Mouse (Mus musculus) liver, postnatal 0 days (tissue): ENCODE data around the gene Myom1. TPM values are rescaled to one million over a fixed set of nuclear protein-coding genes. Genes with fewer than 3 reads are reported as not detected.

ENCODE experiments used
- ATAC-seq: fragments of 200-750 bp; cut with Nextera tagmentation; 2 replicates; pipeline ENCODE4 v1.8.0; 2017; ENCODE audit warnings: mild to moderate bottlenecking, moderate library complexity
- DNase-seq: peaks from one replicate; pipeline ENCODE4 v3.0.0-alpha.2; 2016
- H3K27ac ChIP-seq: fragments of 300-500 bp; sonication (generic); 2 replicates; pipeline ENCODE4 v1.5.1; 2014; ENCODE audit warnings: antibody characterized with exemption, moderate library complexity, mild to moderate bottlenecking, low read depth
- H3K27me3 ChIP-seq: fragments of 300-500 bp; sonication (generic); 2 replicates; pipeline ENCODE4 v1.6.1; 2014; ENCODE audit warnings: low read length, control low read depth, mixed read lengths; ENCODE audit not compliant: insufficient read depth
- H3K36me3 ChIP-seq: fragments of 300-500 bp; sonication (generic); replicated peaks from 2 replicates; pipeline ENCODE4 v1.6.1; 2014; ENCODE audit warnings: mild to moderate bottlenecking, control low read depth, low read length, moderate library complexity, mixed read lengths; ENCODE audit not compliant: insufficient read depth
- H3K4me1 ChIP-seq: fragments of 300-500 bp; sonication (generic); 2 replicates; pipeline ENCODE4 v1.6.1; 2014; ENCODE audit warnings: antibody characterized with exemption, mild to moderate bottlenecking, control low read depth; ENCODE audit not compliant: insufficient read depth
- H3K4me2 ChIP-seq: fragments of 300-500 bp; sonication (generic); 2 replicates; pipeline ENCODE4 v1.6.1; 2014; ENCODE audit warnings: low read depth, mild to moderate bottlenecking, low read length, moderate library complexity, mixed read lengths
- H3K4me3 ChIP-seq: fragments of 300-500 bp; sonication (generic); 2 replicates; pipeline ENCODE4 v1.5.1; 2014; ENCODE audit warnings: low read depth, low read length
- H3K9ac ChIP-seq: fragments of 300-500 bp; sonication (generic); replicated peaks from 2 replicates; pipeline ENCODE4 v1.6.1; 2014; ENCODE audit warnings: mild to moderate bottlenecking, moderate library complexity
- H3K9me3 ChIP-seq: fragments of 300-500 bp; sonication (generic); 2 replicates; pipeline ENCODE4 v1.6.1; 2016; ENCODE audit warnings: mild to moderate bottlenecking, control low read depth, low read length, mixed read lengths
- CTCF ChIP-seq: sonication (generic); IDR thresholded peaks from 2 replicates; pipeline ENCODE4 v1.5.1; 2016; ENCODE audit warnings: antibody characterized with exemption, low read depth
- EP300 ChIP-seq: IDR thresholded peaks from 2 replicates; pipeline ENCODE4 v1.6.1; 2016; ENCODE audit warnings: antibody characterized with exemption, low read depth, mild to moderate bottlenecking
- WGBS: fragments of 180-500 bp; shearing (Covaris S2); extraction: QIAGEN DNeasy Blood & Tissue Kit; methylation state at CpG from one replicate; pipeline ENCODE4 v1.1.7; 2014; ENCODE audit not compliant: insufficient replicate concordance; 5-methylcytosine and 5-hydroxymethylcytosine counted together
- polyA plus RNA-seq: library from polyadenylated mRNA; unstranded; fragments of >200 nt; fragmentation: Nextera tagmentation; extraction: Ambion mirVana; gene quantifications from 2 replicates; pipeline ENCODE4 v1.2.1, GENCODE M21; 2015

The Myom1 gene
- polyA plus RNA-seq, 1 experiment from 2014 or later: 2.1 TPM

DNA sequence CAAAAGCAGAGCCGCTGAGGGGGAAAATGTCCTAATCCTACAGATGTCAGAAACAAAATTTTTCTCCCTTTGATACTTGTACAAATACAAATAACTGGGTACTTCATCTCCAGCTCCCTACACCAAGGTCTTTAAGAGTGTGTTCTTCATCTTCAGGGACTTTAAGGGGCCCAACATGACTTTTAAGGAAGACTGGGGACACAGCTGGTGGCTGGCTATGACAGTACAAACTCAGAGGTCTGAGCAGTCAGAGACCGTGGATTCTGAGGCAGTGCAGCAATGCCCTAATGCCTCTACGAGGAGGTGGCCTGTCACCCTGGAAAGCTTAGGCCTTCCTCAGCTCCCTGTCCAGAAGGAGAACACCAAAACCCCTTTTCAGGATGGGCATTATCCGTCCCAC is 679 bp downstream of the Myom1 start:
- Histone ChIP-seq H3K9me3 (no peaks in the 10 kb centered on the region), H3K9ac (peak overlapping the region; percentile 95), H3K27ac (peak overlapping the region; percentile 99), H3K4me2 (peak overlapping the region; percentile 85), H3K27me3 (no peaks in the 10 kb centered on the region), H3K36me3 (no peaks in the 10 kb centered on the region), H3K4me1 (peaks cover 28% of the 10 kb centered on the region), H3K4me3 (peak overlapping the region; percentile 83)
- no peak for ATAC-seq
- DNase-seq: no peak
- no peak for TF ChIP-seq EP300
- TF ChIP-seq CTCF: no peak
- 59% methylated on average over 4 of the region's 4 CpGs for WGBS

DNA sequence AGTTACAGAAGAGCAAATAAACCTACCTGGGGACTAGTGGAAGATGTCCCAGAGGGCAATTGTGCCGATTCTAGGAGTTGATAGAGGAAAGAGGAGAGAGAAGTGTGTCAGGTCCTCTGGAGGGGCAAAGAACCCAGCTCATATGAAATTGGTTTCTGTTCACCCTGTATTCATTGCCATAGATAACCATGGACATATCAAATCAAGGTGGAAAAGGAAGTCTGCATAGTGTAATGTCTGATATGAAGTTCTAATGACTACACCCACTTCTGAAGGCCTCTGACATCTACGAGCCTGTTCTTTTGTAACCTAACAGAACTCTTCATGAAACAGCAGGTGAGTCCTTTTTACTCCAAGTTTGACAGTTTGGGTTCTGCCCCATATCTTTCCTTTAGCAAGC is 1.3 kb downstream of the Myom1 start:
- Histone ChIP-seq H3K4me1 (peaks cover 28% of the 10 kb centered on the region), H3K9ac (peak overlapping the region; percentile 95; the same call in 1 of the 2 replicates), H3K27ac (peak overlapping the region; percentile 99), H3K9me3 (no peaks in the 10 kb centered on the region), H3K4me2 (peak overlapping the region; percentile 85), H3K36me3 (no peaks in the 10 kb centered on the region), H3K4me3 (no peak overlapping the region), H3K27me3 (no peaks in the 10 kb centered on the region)
- ATAC-seq (no peak), DNase-seq (no peak)
- 0 out of 2 replicates have a peak, but pooled peaks have one; percentile 28 for TF ChIP-seq EP300
- no peak for TF ChIP-seq CTCF
- WGBS: 49% methylated on average over 2 of the region's 2 CpGs

- Histone ChIP-seq H3K36me3 (no peaks in the 10 kb centered on the region), H3K9ac (no peak overlapping the region), H3K9me3 (no peaks in the 10 kb centered on the region), H3K27me3 (no peaks in the 10 kb centered on the region), H3K4me3 (no peak overlapping the region), H3K4me2 (no peak overlapping the region), H3K4me1 (peaks cover 28% of the 10 kb centered on the region), H3K27ac (peak overlapping the region; percentile 99)
- 81% methylated on average over 10 of the region's 10 CpGs for WGBS
- TF ChIP-seq CTCF (no peak), EP300 (no peak)
- no peak for ATAC-seq
- peak; percentile 45 for DNase-seq
Observed at GRCm38 (mm10) chr17:71004186-71004960, 1.9 kb downstream of the Myom1 start.

DNA sequence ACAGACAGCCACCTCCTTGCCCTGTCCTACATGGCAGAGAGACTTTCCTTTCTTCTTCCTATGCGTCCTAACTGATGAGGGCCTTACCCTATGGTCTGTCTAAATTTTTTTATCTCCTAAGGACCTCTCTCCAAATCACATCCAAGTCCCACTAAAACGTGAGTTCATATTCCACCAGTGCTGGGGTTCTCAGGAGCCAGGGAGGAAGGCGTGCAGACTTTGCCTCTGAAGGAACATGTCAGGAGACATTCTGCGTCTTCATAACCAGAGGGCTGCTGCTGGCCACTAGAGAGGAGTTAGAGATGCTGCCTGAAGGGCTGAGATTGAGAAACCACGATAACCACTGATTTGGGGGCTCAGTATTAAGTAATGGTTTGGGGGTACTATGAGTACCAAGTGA is 4.5 kb downstream of the Myom1 start:
- H3K27ac ChIP-seq: no peak overlapping the region
- ATAC-seq (no peak), DNase-seq (no peak)
- TF ChIP-seq CTCF (no peak), EP300 (no peak)
- no peak overlapping the region for H3K4me2 ChIP-seq
- H3K9me3 ChIP-seq: no peaks in the 10 kb centered on the region
- no peaks in the 10 kb centered on the region for H3K36me3 ChIP-seq
- H3K9ac ChIP-seq: no peak overlapping the region
- no peak overlapping the region for H3K4me3 ChIP-seq
- H3K27me3 ChIP-seq: no peaks in the 10 kb centered on the region
- peaks cover 18% of the 10 kb centered on the region for H3K4me1 ChIP-seq
- 73% methylated on average over 5 of the region's 5 CpGs for WGBS

DNA sequence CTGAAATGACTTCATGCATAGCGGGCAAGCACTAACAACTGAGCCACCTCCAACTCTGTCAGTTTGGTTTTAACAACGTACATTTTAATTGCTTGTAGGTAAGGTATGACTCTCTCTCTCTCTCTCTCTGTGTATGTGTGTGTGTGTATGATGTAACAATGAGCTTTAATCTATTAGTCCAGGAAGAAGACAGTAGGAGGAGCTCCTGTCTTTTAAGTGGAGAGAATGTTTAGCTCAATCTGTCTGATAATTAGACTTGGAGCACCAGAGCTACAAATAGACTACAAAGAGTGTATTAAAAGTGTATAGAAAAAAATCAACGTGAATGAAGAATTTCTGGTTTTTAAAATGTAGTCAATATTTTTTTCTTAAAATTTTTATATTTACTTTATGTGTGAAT is 6.2 kb downstream of the Myom1 start:
- ATAC-seq (no peak), DNase-seq (no peak)
- Histone ChIP-seq H3K36me3 (no peaks in the 10 kb centered on the region), H3K27ac (no peak overlapping the region), H3K4me2 (no peak overlapping the region), H3K9me3 (no peaks in the 10 kb centered on the region), H3K4me3 (no peak overlapping the region), H3K27me3 (no peaks in the 10 kb centered on the region), H3K9ac (no peak overlapping the region), H3K4me1 (peaks cover 8% of the 10 kb centered on the region)
- TF ChIP-seq CTCF (0 out of 2 replicates have a peak, but pooled peaks have one; percentile 10), EP300 (no peak)
- 72% methylated on average over 3 of the region's 3 CpGs for WGBS

DNA sequence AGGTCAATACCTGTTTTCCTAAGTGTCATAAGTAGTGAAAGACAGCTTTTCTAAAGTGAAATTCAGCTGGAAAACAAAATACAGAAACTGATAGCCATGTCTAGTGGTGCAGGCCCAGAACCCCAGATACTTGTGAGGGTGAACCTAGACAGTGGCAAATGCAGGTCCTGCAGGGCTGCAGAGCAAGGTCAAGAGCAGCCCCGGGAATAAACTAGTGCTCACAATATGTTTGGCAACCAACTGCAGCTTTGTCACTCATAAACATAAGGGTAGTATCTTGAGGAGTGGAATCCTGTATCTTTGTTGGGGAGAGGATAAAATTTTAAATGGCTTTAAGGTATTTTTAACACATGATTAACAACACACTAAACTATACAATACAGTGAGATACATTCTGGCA is 7.3 kb downstream of the Myom1 start:
- no peak overlapping the region for H3K9ac ChIP-seq
- ATAC-seq: no peak
- 59% methylated on average over 1 of the region's 1 CpGs for WGBS
- no peak overlapping the region for H3K4me2 ChIP-seq
- no peak overlapping the region for H3K27ac ChIP-seq
- no peak overlapping the region for H3K4me3 ChIP-seq
- DNase-seq: no peak
- H3K4me1 ChIP-seq: no peaks in the 10 kb centered on the region
- TF ChIP-seq EP300 (no peak), CTCF (no peak)
- H3K27me3 ChIP-seq: no peaks in the 10 kb centered on the region
- H3K36me3 ChIP-seq: no peaks in the 10 kb centered on the region
- H3K9me3 ChIP-seq: no peaks in the 10 kb centered on the region
